Mouse (Mus musculus): ENCODE results near the gene Rusc1.

Gene Rusc1

GRCm38 (mm10) chr3:89103291-89103595 is 10.1 kb upstream of the Rusc1 start:
- ChIA-PET CTCF (interaction anchor here in 1 of 4 experiments (0.7 kb wide), 1 partner anchor 13 kb away, joined by 3 read pairs; no protein-coding TSS in a partner anchor), POLR2A (interaction anchor here in 2 of 4 experiments (0.9 to 5.0 kb wide), 7 partner anchors 12 to 130 kb away, joined by 3 to 63 read pairs (median 12); partner anchors contain the start of genes Rusc1 (in 2 of the 2), Clk2 (in 1 of the 2) and Mtx1 (in 1 of the 2))

- POLR2A ChIA-PET, result interaction anchor here (0.6 to 5.0 kb wide), 24 partner anchors 8 to 359 kb away, joined by 3 to 63 read pairs (median 4); partner anchors contain the start of genes Rusc1 (in 3 of the 4), Clk2 (in 1 of the 4), Fam189b (in 1 of the 4) and Hcn3 (in 1 of the 4)
Observed at GRCm38 (mm10) chr3:89102495-89103290, 9.6 kb upstream of the Rusc1 start.

GRCm38 (mm10) chr3:89101812-89102494 is 8.8 kb upstream of the Rusc1 start, which contains the start of gene Fdps:
TSS of gene Fdps (minus strand) at chr3:89101959.
- ChIA-PET CTCF (interaction anchor here (0.5 to 1.7 kb wide), 15 partner anchors 11 to 1032 kb away, joined by 3 to 10 read pairs (median 4); partner anchors contain the start of genes Adam15 (in 1 of the 4), Hcn3 (in 1 of the 4) and Pklr (in 1 of the 4)), POLR2A (interaction anchor here (0.5 to 5.0 kb wide), 43 partner anchors 8 to 611 kb away, joined by 3 to 63 read pairs (median 4); partner anchors contain the start of genes Rusc1 (in 3 of the 4), Clk2 (in 2 of the 4), Fam189b (in 1 of the 4) and Gba (in 1 of the 4))

More at GRCm38 (mm10) chr3:89102495-89103290, 9.6 kb upstream of the Rusc1 start:
- CTCF ChIA-PET, result interaction anchor here in 1 of 4 experiments (0.7 to 1.7 kb wide), 6 partner anchors 11 to 163 kb away, joined by 3 to 10 read pairs (median 6); partner anchors contain the start of gene Pklr

DNA sequence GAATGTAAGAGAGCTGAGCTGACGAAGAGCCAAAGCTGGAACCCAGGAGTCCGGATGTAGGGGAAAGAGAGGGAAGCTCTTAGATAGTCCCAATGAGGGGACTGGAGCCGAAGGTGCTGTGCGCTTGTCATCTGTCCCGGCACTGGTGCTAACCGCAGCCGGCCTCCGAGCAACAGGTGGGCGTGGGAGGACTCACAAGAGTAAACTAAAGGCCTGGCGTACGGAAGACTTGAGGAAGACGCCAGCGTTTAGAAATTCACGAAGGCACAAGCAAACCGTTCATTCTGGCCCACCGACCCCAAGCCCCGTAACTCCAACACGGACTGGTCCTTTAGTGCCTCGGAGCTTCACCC is 8.3 kb upstream of the Rusc1 start:
- ChIA-PET CTCF (interaction anchor here in 3 of 4 experiments (1.0 to 1.7 kb wide), 9 partner anchors 10 to 277 kb away, joined by 3 to 10 read pairs (median 5); partner anchors contain the start of genes Adam15 (in 1 of the 3), Hcn3 (in 1 of the 3) and Pklr (in 1 of the 3)), POLR2A (interaction anchor here (0.5 to 5.0 kb wide), 36 partner anchors 8 to 471 kb away, joined by 3 to 63 read pairs (median 4); partner anchors contain the start of genes Rusc1 (in 3 of the 4), Clk2 (in 2 of the 4), Fam189b (in 1 of the 4) and Gba (in 1 of the 4))

DNA sequence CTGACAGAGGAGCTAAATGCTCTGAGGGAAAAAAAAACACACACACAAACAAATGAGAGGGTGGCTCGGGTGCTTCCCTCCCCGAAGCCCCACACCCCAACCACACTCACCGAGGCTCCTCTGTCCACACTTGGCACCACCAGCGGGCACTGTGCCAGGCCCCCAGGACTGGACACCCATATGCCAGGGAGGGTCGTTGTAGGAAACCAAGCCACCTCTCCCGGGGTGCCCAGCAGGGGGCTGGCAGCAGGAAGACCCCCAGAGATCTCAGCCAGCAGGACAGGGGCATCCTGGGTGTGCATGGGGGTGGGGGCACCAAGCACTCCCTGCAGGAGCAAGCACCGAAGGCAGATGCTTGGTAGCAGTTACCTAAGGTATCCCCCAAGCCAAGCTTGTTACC is 7.7 kb upstream of the Rusc1 start, which contains the start of gene Gm43738:
Gene Gm43738, minus strand, starts transcription at position 289 of the 400 bp plus-strand sequence.
- POLR2A ChIA-PET, result interaction anchor here in 2 of 4 experiments (0.7 to 5.0 kb wide), 12 partner anchors 9 to 243 kb away, joined by 3 to 63 read pairs (median 6); partner anchors contain the start of genes Rusc1 (in 2 of the 2) and Scamp3 (in 1 of the 2)
- CTCF ChIA-PET, result interaction anchor here in 3 of 4 experiments (1.0 to 1.7 kb wide), 6 partner anchors 9 to 144 kb away, joined by 3 to 10 read pairs (median 6); partner anchors contain the start of gene Hcn3 (in 1 of the 3)

DNA sequence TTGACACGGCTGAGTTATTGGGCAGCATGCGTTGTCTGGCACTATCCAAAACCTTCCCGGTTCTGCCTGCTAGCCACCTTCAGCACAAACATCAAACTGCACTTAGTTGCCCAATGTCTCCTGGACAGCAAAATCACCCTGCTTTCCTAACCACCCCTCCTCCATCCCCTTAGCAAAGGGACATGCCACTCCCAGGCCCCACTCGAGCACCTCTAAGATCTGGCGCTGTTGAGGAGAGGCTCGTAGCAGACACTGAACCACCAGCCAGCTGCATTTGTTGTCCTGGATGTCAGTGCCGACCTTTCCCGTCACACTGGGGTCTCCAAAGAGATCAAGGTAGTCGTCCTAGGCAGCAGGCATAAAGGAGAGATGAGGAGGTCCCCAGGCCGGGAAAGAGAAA is 910 bp upstream of the Rusc1 start:
- ChIA-PET POLR2A (interaction anchor here in 3 of 4 experiments (1.1 to 5.1 kb wide), 6 partner anchors 8 to 66 kb away, joined by 3 to 63 read pairs (median 6); partner anchors contain the start of genes Fdps (in 3 of the 3), Gm43738 (in 2 of the 3) and Hcn3 (in 1 of the 3)), CTCF (interaction anchor here in 1 of 4 experiments (2.2 kb wide), 1 partner anchor 149 kb away, joined by 10 read pairs; no protein-coding TSS in a partner anchor)

DNA sequence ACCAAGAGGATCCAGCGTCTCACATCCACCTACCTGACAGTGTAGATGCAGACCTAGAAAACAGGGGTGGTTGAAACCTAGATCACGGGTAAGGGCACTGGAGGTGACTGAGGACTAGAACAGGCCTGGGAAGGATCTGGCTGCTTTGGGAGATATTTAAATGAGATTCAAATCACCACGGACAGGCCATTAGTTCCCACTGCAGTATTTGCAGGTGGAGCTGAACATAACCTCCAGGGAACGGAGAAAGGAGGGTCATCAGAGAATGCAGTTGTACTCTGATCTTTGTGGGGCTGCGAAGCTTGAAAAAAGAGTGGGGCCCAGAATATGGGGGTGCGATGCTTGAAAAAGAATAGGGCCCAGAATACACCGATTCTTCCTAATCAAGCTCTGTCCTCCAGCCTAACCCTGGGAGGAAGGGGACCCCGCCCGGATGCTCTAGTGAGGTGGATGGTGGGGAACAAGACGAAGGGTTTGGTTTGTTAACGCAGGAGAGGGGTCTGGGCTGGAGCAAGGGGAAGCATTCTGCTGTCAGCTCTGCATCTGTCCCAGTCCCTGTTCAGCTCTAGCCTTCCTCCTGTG is 511 bp downstream of the Rusc1 start:
- CTCF ChIA-PET, result interaction anchor here in 1 of 4 experiments (0.5 to 2.2 kb wide), 6 partner anchors 24 to 544 kb away, joined by 3 to 10 read pairs (median 3); partner anchors contain the start of gene Hcn3
- POLR2A ChIA-PET, result interaction anchor here (0.5 to 5.1 kb wide), 25 partner anchors 9 to 1207 kb away, joined by 3 to 63 read pairs (median 3); partner anchors contain the start of genes Fdps (in 4 of the 4), Gm43738 (in 2 of the 4), Clk2 (in 1 of the 4) and Fam189b (in 1 of the 4)

DNA sequence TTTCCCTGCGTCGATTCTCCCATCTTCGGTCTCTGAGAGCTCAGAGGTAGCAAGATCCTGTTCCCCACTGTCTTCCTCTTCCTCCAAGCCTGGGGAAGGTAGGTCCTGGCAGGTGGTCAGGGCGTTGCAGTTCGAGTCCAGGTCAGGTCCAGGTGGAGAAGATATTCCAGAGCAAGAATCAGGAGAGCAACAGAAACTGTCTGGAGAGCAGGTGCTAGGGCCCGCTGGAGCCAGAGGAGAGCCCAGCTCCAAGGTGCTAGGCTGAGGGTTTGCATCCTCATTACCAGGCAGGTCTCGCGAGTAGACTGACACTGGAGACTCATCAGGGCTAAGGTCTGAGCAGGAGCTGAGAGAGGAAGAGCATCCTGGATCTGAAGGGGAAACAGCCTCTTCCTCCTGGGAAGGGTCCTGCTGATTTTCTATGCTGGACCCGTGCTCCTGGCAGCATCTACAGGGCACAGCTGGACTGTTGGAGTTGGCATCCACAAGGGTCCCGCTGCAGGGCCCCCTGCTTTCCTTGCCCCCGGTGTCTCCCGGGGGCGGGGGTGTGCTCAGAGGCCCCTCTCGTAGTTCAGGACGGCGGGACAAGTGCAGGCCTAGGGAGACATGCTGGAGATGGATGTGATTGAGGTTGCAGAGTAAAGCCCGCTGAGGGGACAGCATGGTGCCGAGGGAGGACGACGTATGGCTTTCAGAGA is 1.2 kb downstream of the Rusc1 start:
- POLR2A ChIA-PET, result interaction anchor here (0.5 to 5.1 kb wide), 19 partner anchors 10 to 477 kb away, joined by 3 to 63 read pairs (median 4); partner anchors contain the start of genes Fdps (in 4 of the 4), Clk2 (in 2 of the 4), Gm43738 (in 2 of the 4) and Fam189b (in 1 of the 4)

DNA sequence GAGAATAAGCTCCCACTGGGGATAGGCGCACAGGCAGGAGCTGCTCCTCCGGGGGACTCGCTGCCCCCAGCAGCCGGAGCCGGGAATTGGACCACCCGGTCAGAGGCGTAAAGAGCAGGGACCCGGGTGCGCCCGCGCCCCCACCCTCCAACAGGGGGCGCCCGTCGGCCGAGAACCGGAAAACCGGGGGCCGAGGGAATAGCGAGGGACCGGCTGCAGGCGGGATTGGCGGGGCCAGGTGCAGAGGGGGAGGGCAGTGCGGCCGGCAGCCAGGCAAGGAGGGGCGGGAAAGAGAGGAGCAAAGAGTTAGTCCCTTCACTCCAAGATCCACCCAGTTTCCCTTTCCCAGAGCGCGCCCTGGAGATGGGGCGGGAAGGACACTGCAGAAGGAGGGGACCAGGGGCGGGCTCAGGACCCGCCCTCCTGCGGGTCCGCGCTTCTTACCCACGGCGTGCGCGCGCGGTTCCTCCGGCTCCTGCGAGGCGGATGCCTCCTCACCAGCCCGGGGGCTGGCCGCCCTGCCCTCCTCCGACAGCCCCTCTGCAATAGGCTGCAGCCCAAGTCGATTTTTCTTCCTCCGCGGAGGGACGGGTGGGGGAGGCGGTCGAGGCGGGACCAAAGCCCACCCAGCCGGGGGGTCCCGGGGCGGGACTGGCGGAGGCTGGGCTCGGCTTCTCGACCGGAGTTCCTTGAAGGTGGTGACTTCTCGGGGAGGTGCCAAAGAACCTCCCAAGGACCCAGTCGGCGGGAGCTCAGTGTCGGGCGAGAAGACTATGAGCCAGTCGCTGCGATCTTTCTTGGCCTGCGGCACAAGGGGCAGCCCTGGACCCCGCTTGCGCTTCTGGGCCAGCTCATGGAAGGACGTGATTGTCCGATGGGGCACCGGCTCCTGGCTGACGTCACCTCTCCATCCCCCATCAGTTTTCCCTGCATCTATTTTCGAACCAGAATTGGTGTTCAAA is 2.1 kb downstream of the Rusc1 start:
- ChIA-PET CTCF (interaction anchor here in 3 of 4 experiments (0.6 to 1.7 kb wide), 11 partner anchors 8 to 559 kb away, joined by 3 to 10 read pairs (median 5); partner anchors contain the start of genes Clk2 (in 1 of the 3), Fdps (in 1 of the 3), Gm43738 (in 1 of the 3) and Hcn3 (in 1 of the 3)), POLR2A (interaction anchor here (0.5 to 5.1 kb wide), 25 partner anchors 11 to 303 kb away, joined by 3 to 63 read pairs (median 4); partner anchors contain the start of genes Fdps (in 3 of the 4), Clk2 (in 2 of the 4), Gm43738 (in 2 of the 4) and Gba (in 1 of the 4))

More for the DNA sequence above, 1.2 kb downstream of the Rusc1 start:
- CTCF ChIA-PET, result interaction anchor here in 2 of 4 experiments (0.6 to 1.3 kb wide), 7 partner anchors 10 to 560 kb away, joined by 3 to 10 read pairs (median 4); partner anchors contain the start of genes Fdps (in 1 of the 2), Gm43738 (in 1 of the 2), Hcn3 (in 1 of the 2) and Mex3a (in 1 of the 2)

DNA sequence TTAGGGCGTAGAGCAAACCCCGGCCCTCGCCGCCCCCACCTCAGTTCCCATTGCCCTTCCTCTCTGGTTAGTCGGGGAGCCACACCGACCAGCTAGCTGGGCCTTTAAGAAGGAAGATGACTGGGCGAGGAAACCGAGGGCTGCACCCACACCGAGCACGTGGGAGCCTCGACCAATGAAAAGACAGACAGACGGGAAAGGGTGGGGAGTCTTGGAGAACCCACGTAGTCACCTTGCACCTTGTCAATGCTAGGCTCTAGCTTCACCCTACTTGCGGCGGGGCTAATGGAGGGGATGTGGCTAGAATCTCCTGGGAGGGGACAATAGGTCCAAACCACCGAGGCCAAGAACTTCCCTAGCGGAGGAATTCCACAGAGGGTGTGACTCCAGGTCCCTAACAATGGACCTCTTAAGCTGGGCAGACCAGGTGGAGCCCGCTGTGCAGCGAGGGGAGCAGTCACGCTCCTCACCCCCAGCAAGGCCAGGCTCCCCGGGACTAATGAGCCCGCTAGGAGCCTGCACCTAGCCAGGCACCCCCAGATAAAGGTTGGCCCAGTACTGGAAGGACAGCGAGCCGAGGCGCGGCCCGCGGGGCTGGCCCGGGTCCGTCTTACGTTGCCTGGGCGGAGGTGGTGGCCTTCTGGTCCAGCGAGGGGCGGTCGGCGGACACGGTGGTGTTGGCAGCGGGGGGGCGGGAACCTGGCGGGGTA is 3.1 kb downstream of the Rusc1 start:
- ChIA-PET POLR2A (interaction anchor here (0.5 to 5.1 kb wide), 26 partner anchors 9 to 680 kb away, joined by 3 to 63 read pairs (median 4); partner anchors contain the start of genes Fdps (in 2 of the 4), Gm43738 (in 2 of the 4), Clk2 (in 1 of the 4) and Gba (in 1 of the 4)), CTCF (interaction anchor here in 3 of 4 experiments (0.5 to 1.7 kb wide), 11 partner anchors 9 to 346 kb away, joined by 3 to 7 read pairs (median 5); partner anchors contain the start of genes Clk2 (in 1 of the 3), Efna1 (in 1 of the 3), Fdps (in 1 of the 3) and Gm43738 (in 1 of the 3))

DNA sequence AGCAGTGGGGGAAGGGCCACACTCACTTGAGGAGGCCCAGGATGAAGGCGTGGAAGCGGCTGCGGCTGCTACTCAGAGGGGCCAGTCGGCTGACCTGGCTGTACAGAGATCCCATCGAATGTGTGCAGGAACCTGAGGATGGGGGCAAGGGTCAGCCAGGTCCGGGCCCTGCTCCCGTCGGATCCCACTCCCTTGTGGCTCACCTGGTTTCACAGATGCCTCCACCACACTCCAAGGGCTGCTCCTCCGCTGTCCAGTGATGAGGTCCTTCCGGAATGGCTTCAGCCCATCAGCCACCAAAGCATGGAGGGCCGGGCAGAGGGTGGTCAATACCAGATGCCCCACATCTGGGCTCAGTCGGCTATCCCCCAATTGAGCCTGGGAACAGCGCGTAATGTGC is 4.1 kb downstream of the Rusc1 start:
- CTCF ChIA-PET, result interaction anchor here in 3 of 4 experiments (0.5 to 1.7 kb wide), 7 partner anchors 13 to 1218 kb away, joined by 3 to 7 read pairs (median 5); partner anchors contain the start of genes Efna1 (in 1 of the 3), Fdps (in 1 of the 3), Gm43738 (in 1 of the 3) and Hcn3 (in 1 of the 3)
- POLR2A ChIA-PET, result interaction anchor here in 3 of 4 experiments (0.9 to 5.1 kb wide), 12 partner anchors 10 to 329 kb away, joined by 3 to 63 read pairs (median 4); partner anchors contain the start of genes Fdps (in 2 of the 3), Gm43738 (in 2 of the 3), Cks1b (in 1 of the 3) and Dap3 (in 1 of the 3)

GRCm38 (mm10) chr3:89087338-89088110 is 5.6 kb downstream of the Rusc1 start:
- POLR2A ChIA-PET, result interaction anchor here in 3 of 4 experiments (0.6 to 2.0 kb wide), 14 partner anchors 8 to 511 kb away, joined by 3 to 10 read pairs (median 3); partner anchors contain the start of genes Cks1b (in 1 of the 3), Clk2 (in 1 of the 3), Dap3 (in 1 of the 3) and Fdps (in 1 of the 3)

GRCm38 (mm10) chr3:89084654-89085190 is 8.4 kb downstream of the Rusc1 start:
- POLR2A ChIA-PET, result no interaction called here
- CTCF ChIA-PET, result no interaction called here

More at GRCm38 (mm10) chr3:89087338-89088110, 5.6 kb downstream of the Rusc1 start:
- CTCF ChIA-PET, result interaction anchor here (0.6 to 1.7 kb wide), 11 partner anchors 13 to 983 kb away, joined by 3 to 5 read pairs (median 4); partner anchors contain the start of genes Hcn3 (in 1 of the 4) and Scamp3 (in 1 of the 4)

Measured in embryonic stem cell, embryonic (primary cell).